Mouse (Mus musculus) kidney, embryonic 15.5 days (tissue): ENCODE data around the gene Gfra1. TPM values are rescaled to one million over a fixed set of nuclear protein-coding genes. Genes with fewer than 3 reads are reported as not detected.

Experiments
- polyA plus RNA-seq: library from polyadenylated mRNA; unstranded; fragments of >200 nt; fragmentation: Nextera tagmentation; extraction: Ambion mirVana; gene quantifications from 2 replicates; pipeline ENCODE4 v1.2.1, GENCODE M21; 2015

The Gfra1 gene
- polyA plus RNA-seq, 1 experiment from 2014 or later, result 65.3 TPM

Other genes starting within 250 kb of the Gfra1 start
- not detected in 2 replicates for gene Ccdc172, start 56.1 kb upstream of the Gfra1 start, polyA plus RNA-seq
- gene Pnlip, start 196.6 kb upstream of the Gfra1 start, polyA plus RNA-seq, result not detected in 2 replicates